Mouse (Mus musculus) forebrain, embryonic 13.5 days (tissue): ENCODE data around the gene Tapbp. TPM values are rescaled to one million over a fixed set of nuclear protein-coding genes. Genes with fewer than 3 reads are reported as not detected.
A peak's percentile ranks its signal among the peaks of the same experiment; 100 is the strongest.

ENCODE experiments used
- ATAC-seq: fragments of 200-750 bp; cut with Nextera tagmentation; 2 replicates; pipeline ENCODE4 v1.8.0; 2017
- H3K27ac ChIP-seq: fragments of 300-500 bp; sonication (generic); 2 replicates; pipeline ENCODE4 v1.5.1; 2015; ENCODE audit warnings: inconsistent platforms, mild to moderate bottlenecking, moderate library complexity
- H3K27me3 ChIP-seq: fragments of 300-500 bp; sonication (generic); 2 replicates; pipeline ENCODE4 v1.6.1; 2015; ENCODE audit warnings: mild to moderate bottlenecking, inconsistent platforms
- H3K36me3 ChIP-seq: fragments of 300-500 bp; sonication (generic); 2 replicates; pipeline ENCODE4 v1.6.1; 2015; ENCODE audit warnings: mild to moderate bottlenecking, inconsistent platforms; ENCODE audit not compliant: poor library complexity, severe bottlenecking
- H3K4me1 ChIP-seq: fragments of 300-500 bp; sonication (generic); 2 replicates; pipeline ENCODE4 v1.6.1; 2015; ENCODE audit warnings: inconsistent platforms
- H3K4me2 ChIP-seq: fragments of 300-500 bp; sonication (generic); 2 replicates; pipeline ENCODE4 v1.6.1; 2015; ENCODE audit warnings: inconsistent platforms, mild to moderate bottlenecking, moderate library complexity
- H3K4me3 ChIP-seq: fragments of 300-500 bp; sonication (generic); 2 replicates; pipeline ENCODE4 v1.5.1; 2015; ENCODE audit warnings: mild to moderate bottlenecking, inconsistent platforms
- H3K9ac ChIP-seq: fragments of 300-500 bp; sonication (generic); 2 replicates; pipeline ENCODE4 v1.6.1; 2015; ENCODE audit warnings: mild to moderate bottlenecking, inconsistent platforms
- H3K9me3 ChIP-seq: fragments of 300-500 bp; sonication (generic); replicated peaks from 2 replicates; pipeline ENCODE4 v1.6.1; 2016; ENCODE audit warnings: inconsistent platforms
- WGBS: fragments of 180-500 bp; shearing (Covaris S2); methylation state at CpG from one replicate; pipeline ENCODE4 v1.1.7; 2015; 5-methylcytosine and 5-hydroxymethylcytosine counted together
- microRNA-seq: library from miRNA; unstranded; fragments of <30 nt; microRNA quantifications from one replicate; pipeline ENCODE4, GENCODE M21; 2016
- polyA plus RNA-seq: library from polyadenylated mRNA; unstranded; fragments of >200 nt; fragmentation: Nextera tagmentation; extraction: Ambion mirVana; gene quantifications from 2 replicates; pipeline ENCODE4 v1.2.1, GENCODE M21; 2015

Gene Tapbp
- polyA plus RNA-seq, 1 experiment from 2014 or later = 12.3 TPM

GRCm38 (mm10) chr17:33968489-33968888 is 52.8 kb downstream of the Tapbp start:
- H3K27me3 ChIP-seq = peaks cover 13% of the 10 kb centered on the region; the same call in 1 of the 2 replicates
- no peak overlapping the region for H3K4me2 ChIP-seq
- no peaks in the 10 kb centered on the region; the same call in 1 of the 2 replicates for H3K9me3 ChIP-seq
- no peak overlapping the region for H3K27ac ChIP-seq
- ATAC-seq = peak; percentile 80
- no peak overlapping the region for H3K9ac ChIP-seq
- H3K4me3 ChIP-seq = no peak overlapping the region
- H3K4me1 ChIP-seq = no peaks in the 10 kb centered on the region
- 6% methylated on average over 9 of the region's 9 CpGs for WGBS
- peaks cover 23% of the 10 kb centered on the region for H3K36me3 ChIP-seq

- H3K36me3 ChIP-seq = peaks cover 19% of the 10 kb centered on the region
- no peak overlapping the region for H3K9ac ChIP-seq
- H3K4me1 ChIP-seq = no peaks in the 10 kb centered on the region
- no peak overlapping the region for H3K27ac ChIP-seq
- H3K27me3 ChIP-seq = peaks cover 13% of the 10 kb centered on the region; the same call in 1 of the 2 replicates
- 32% methylated on average over 5 of the region's 5 CpGs for WGBS
- H3K4me2 ChIP-seq = no peak overlapping the region
- H3K4me3 ChIP-seq = no peak overlapping the region
- H3K9me3 ChIP-seq = no peaks in the 10 kb centered on the region; the same call in 1 of the 2 replicates
- ATAC-seq = peak; percentile 48
These were observed 53.2 kb downstream of the Tapbp start for GRCm38 (mm10) chr17:33968927-33969326.

GRCm38 (mm10) chr17:33969394-33969793 is 53.7 kb downstream of the Tapbp start:
- Histone ChIP-seq H3K27ac (no peak overlapping the region), H3K4me1 (no peaks in the 10 kb centered on the region), H3K4me2 (no peak overlapping the region), H3K9ac (no peak overlapping the region), H3K9me3 (no peaks in the 10 kb centered on the region; the same call in 1 of the 2 replicates), H3K27me3 (peaks cover 15% of the 10 kb centered on the region), H3K36me3 (peaks cover 17% of the 10 kb centered on the region), H3K4me3 (no peak overlapping the region)
- ATAC-seq = no peak
- 79% methylated on average over 4 of the region's 4 CpGs for whole genome bisulfite sequencing

GRCm38 (mm10) chr17:33972691-33973090 is 57.0 kb downstream of the Tapbp start:
- Histone ChIP-seq H3K9me3 (no peaks in the 10 kb centered on the region; the same call in 1 of the 2 replicates), H3K9ac (peak overlapping the region; percentile 21; the same call in 1 of the 2 replicates), H3K4me2 (no peak overlapping the region), H3K4me3 (no peak overlapping the region), H3K27ac (no peak overlapping the region), H3K36me3 (no peaks in the 10 kb centered on the region), H3K27me3 (peaks cover 40% of the 10 kb centered on the region), H3K4me1 (no peaks in the 10 kb centered on the region)
- 24% methylated on average over 1 of the region's 1 CpGs for WGBS
- ATAC-seq = no peak

DNA sequence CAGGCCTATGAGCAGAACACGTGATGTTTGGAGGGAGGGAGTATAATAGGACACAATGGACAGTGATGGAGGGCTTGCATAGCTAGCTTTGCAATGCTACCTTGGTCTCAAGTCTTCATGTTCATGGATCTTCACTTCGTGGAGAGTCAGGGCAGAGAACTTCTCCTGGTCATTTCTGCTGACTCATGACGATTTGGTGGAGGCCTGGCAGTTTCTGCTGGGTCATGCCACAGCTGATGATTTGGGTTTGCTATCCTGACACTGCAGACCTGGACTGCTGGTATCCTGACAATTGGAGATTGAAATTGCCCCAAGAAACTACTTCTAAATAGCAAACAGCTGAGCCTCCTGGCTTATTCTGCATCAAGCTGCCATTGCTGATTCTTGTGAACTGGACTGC is 57.9 kb downstream of the Tapbp start:
- 68% methylated on average over 3 of the region's 3 CpGs for WGBS
- Histone ChIP-seq H3K4me3 (no peak overlapping the region), H3K9ac (no peak overlapping the region), H3K4me1 (peaks cover 8% of the 10 kb centered on the region), H3K27ac (no peak overlapping the region), H3K9me3 (no peaks in the 10 kb centered on the region; the same call in 1 of the 2 replicates), H3K36me3 (no peaks in the 10 kb centered on the region), H3K4me2 (no peak overlapping the region), H3K27me3 (peaks cover 48% of the 10 kb centered on the region)
- no peak for ATAC-seq

DNA sequence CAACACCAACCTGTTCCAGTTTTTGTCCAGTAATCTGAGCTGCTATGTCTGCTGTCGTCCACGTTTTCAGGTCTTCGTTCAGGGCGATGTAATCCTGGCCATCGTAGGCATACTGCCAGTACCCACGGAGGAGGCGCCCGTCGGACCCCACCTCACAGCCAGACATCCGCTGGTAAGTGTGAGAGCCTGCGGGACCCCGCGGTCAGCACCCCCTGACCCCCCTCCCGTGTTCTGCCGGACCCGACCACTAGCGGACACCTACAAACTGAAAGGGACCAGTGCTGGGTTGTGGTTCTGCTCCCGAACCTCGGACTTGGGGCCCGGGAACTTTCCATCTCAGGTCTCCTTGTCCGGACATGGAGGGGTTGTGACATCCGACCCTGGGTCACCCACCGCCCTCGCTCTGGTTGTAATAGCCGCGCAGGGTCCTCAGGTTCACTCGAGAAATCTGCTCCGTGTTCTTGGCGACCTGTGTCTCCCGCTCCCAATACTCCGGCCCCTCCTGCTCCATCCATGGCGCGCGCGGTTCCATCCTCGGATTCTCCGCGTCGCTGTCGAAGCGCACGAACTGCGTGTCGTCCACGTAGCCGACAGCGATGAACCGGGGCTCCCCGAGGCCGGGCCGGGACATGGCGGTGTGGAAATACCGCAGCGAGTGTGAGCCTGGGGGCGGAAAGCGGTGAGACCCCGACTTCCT is 62.3 kb downstream of the Tapbp start:
- no peak for ATAC-seq
- Histone ChIP-seq H3K27me3 (peaks cover 61% of the 10 kb centered on the region), H3K9me3 (no peaks in the 10 kb centered on the region), H3K9ac (peak overlapping the region; percentile 45), H3K4me1 (peaks cover 24% of the 10 kb centered on the region), H3K27ac (no peak overlapping the region), H3K4me3 (peak overlapping the region; percentile 31), H3K4me2 (peak overlapping the region; percentile 58), H3K36me3 (no peaks in the 10 kb centered on the region)
- WGBS = 2% methylated on average over 57 of the region's 57 CpGs

DNA sequence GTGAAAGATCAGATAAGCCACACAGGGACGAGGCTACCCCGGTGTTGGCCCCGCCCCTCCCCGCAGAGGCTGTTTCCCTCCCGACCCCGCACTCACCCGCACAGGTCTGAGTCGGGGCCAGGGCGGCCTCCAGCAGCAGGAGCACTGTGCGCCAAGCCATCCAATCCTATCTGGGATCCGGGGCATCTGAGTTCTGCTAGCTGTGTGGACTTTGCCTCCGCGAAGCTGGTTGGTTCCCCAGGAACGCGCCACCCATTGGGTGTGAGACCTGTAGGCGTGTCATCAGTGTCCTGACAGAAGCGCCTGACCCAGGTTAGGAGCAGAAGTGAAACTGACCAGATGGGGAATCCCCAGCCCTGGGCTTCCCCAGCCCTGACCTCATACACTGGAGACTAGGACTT is 62.9 kb downstream of the Tapbp start:
- Histone ChIP-seq H3K9ac (peak overlapping the region; percentile 45; the same call in 1 of the 2 replicates), H3K36me3 (no peaks in the 10 kb centered on the region), H3K4me1 (peaks cover 24% of the 10 kb centered on the region), H3K9me3 (no peaks in the 10 kb centered on the region), H3K27ac (no peak overlapping the region), H3K27me3 (peaks cover 58% of the 10 kb centered on the region), H3K4me3 (peak overlapping the region; percentile 31), H3K4me2 (peak overlapping the region; percentile 58)
- WGBS = 0% methylated on average over 17 of the region's 17 CpGs
- ATAC-seq = no peak

Small RNA genes within 50 kb of the gene (microRNA-seq; reads per million reads assigned to microRNA genes)
- not detected for gene Gm27740

Other genes with a start within 250 kb of the Tapbp start
- 349 and 356 TPM in 2 replicates for gene Hnrnpm, start 229.0 kb upstream of the Tapbp start, polyA plus RNA-seq
- 52.2 and 56.5 TPM in 2 replicates for gene March2, start 197.2 kb upstream of the Tapbp start, polyA plus RNA-seq
- 433 and 441 TPM in 2 replicates for gene Rab11b, start 155.4 kb upstream of the Tapbp start, polyA plus RNA-seq
- 8.6 and 10.0 TPM in 2 replicates for gene Angptl4, start 134.1 kb upstream of the Tapbp start, polyA plus RNA-seq
- 27.3 and 29.0 TPM in 2 replicates for gene Kank3, start 105.4 kb upstream of the Tapbp start, polyA plus RNA-seq
- gene Rps28, start 91.3 kb upstream of the Tapbp start, polyA plus RNA-seq = 779 and 868 TPM in 2 replicates
- 473 and 507 TPM in 2 replicates for gene Ndufa7, start 91.3 kb upstream of the Tapbp start, polyA plus RNA-seq
- gene Cd320, start 72.8 kb upstream of the Tapbp start, polyA plus RNA-seq = 60.1 and 66.1 TPM in 2 replicates
- not detected in 2 replicates for gene Gm7029, start 42.1 kb upstream of the Tapbp start, polyA plus RNA-seq
- gene Kifc1, start 25.2 kb upstream of the Tapbp start, polyA plus RNA-seq = 6.8 and 7.4 TPM in 2 replicates
- gene Platr17, start 10.8 kb upstream of the Tapbp start, polyA plus RNA-seq = 0.28 and 0.49 TPM in 2 replicates
- gene Daxx, start 6.5 kb upstream of the Tapbp start, polyA plus RNA-seq = 60.7 and 68.0 TPM in 2 replicates
- gene Zbtb22, start within 50 bp of the Tapbp start, polyA plus RNA-seq = 18.1 and 20.6 TPM in 2 replicates
- gene Rgl2, start 13.6 kb downstream of the Tapbp start, polyA plus RNA-seq = 39.3 and 46.6 TPM in 2 replicates
- gene Pfdn6, start 24.4 kb downstream of the Tapbp start, polyA plus RNA-seq = 204 and 214 TPM in 2 replicates
- gene Wdr46, start 24.8 kb downstream of the Tapbp start, polyA plus RNA-seq = 28.4 and 29.4 TPM in 2 replicates
- gene B3galt4, start 35.6 kb downstream of the Tapbp start, polyA plus RNA-seq = 7.3 and 9.4 TPM in 2 replicates
- gene Vps52, start 39.9 kb downstream of the Tapbp start, polyA plus RNA-seq = 58.6 and 61.4 TPM in 2 replicates
- gene Rps18, start 40.1 kb downstream of the Tapbp start, polyA plus RNA-seq = 1,165 and 1,184 TPM in 2 replicates
- 12.9 and 24.0 TPM in 2 replicates for gene H2-K1, start 84.4 kb downstream of the Tapbp start, polyA plus RNA-seq
- gene Ring1, start 108.8 kb downstream of the Tapbp start, polyA plus RNA-seq = 12.4 and 15.3 TPM in 2 replicates
- 76.0 and 88.0 TPM in 2 replicates for gene H2-Ke6, start 112.2 kb downstream of the Tapbp start, polyA plus RNA-seq
- 139 and 159 TPM in 2 replicates for gene Slc39a7, start 115.8 kb downstream of the Tapbp start, polyA plus RNA-seq
- 52.6 and 57.1 TPM in 2 replicates for gene Rxrb, start 115.9 kb downstream of the Tapbp start, polyA plus RNA-seq
- gene Col11a2, start 123.5 kb downstream of the Tapbp start, polyA plus RNA-seq = 0.80 and 1.3 TPM in 2 replicates
- gene H2-Oa, start 176.4 kb downstream of the Tapbp start, polyA plus RNA-seq = not detected in 2 replicates
- 8.7 and 10.0 TPM in 2 replicates for gene H2-DMa, start 203.6 kb downstream of the Tapbp start, polyA plus RNA-seq
- gene Brd2, start 206.7 kb downstream of the Tapbp start, polyA plus RNA-seq = 124 and 125 TPM in 2 replicates
- gene H2-DMb2, start 227.4 kb downstream of the Tapbp start, polyA plus RNA-seq = 0.20 TPM in 1 of 2 replicates, not detected in the other
- 0.20 TPM in 1 of 2 replicates, not detected in the other for gene H2-DMb1, start 237.2 kb downstream of the Tapbp start, polyA plus RNA-seq